Mouse (Mus musculus) heart, adult 2 months (tissue): ENCODE data around the gene Wdr34. TPM values are rescaled to one million over a fixed set of nuclear protein-coding genes. Genes with fewer than 3 reads are reported as not detected.

Source experiments
- DNase-seq, 2 experiments: peaks; one replicate each; pipeline ENCODE4 v3.0.0; 2021
- H3K27ac ChIP-seq: fragments of 200-600 bp; 2 replicates; pipeline ENCODE4 v1.8.1; 2022
- H3K27me3 ChIP-seq: fragments of 200-500 bp; 2 replicates; pipeline ENCODE4 v1.6.1; 2012; ENCODE audit warnings: mild to moderate bottlenecking, low read length, inconsistent platforms, mixed read lengths; ENCODE audit not compliant: control insufficient read depth, insufficient read depth
- H3K36me3 ChIP-seq: fragments of 200-500 bp; 2 replicates; pipeline ENCODE4 v1.6.1; 2012; ENCODE audit warnings: low read length, inconsistent platforms; ENCODE audit not compliant: control insufficient read depth, insufficient read depth
- H3K4me1 ChIP-seq: fragments of 200-500 bp; 2 replicates; pipeline ENCODE4 v1.6.1; 2011; ENCODE audit warnings: low read length; ENCODE audit not compliant: control insufficient read depth, insufficient read depth
- H3K4me3 ChIP-seq: fragments of 200-600 bp; 2 replicates; pipeline ENCODE4 v1.8.1; 2022
- H3K79me2 ChIP-seq: fragments of 200-500 bp; replicated peaks from 2 replicates; pipeline ENCODE4 v1.6.1; 2012; ENCODE audit warnings: mild to moderate bottlenecking, inconsistent platforms, low read length, moderate library complexity, mixed read lengths; ENCODE audit not compliant: control insufficient read depth, insufficient read depth
- H3K9ac ChIP-seq: fragments of 200-500 bp; 2 replicates; pipeline ENCODE4 v1.6.1; 2012; ENCODE audit warnings: low read depth, mild to moderate bottlenecking, control low read depth, inconsistent platforms, low read length, mixed read lengths
- CTCF ChIP-seq: fragments of 200-600 bp; IDR thresholded peaks from 2 replicates; pipeline ENCODE4 v1.8.1; 2022; ENCODE audit warnings: antibody characterized with exemption, mild to moderate bottlenecking, moderate library complexity
- EP300 ChIP-seq: fragments of 200-500 bp; IDR thresholded peaks from 2 replicates; pipeline ENCODE4 v1.6.1; 2011; ENCODE audit warnings: low read depth, low read length, control low read depth; ENCODE audit not compliant: insufficient read depth
- POLR2A ChIP-seq: fragments of 200-500 bp; IDR thresholded peaks from 2 replicates; pipeline ENCODE4 v1.6.1; 2011; ENCODE audit warnings: mild to moderate bottlenecking, low read depth, low read length, control low read depth; ENCODE audit not compliant: insufficient read depth
- WGBS: fragments of 180-500 bp; shearing (Covaris S2); methylation state at CpG from one replicate; pipeline ENCODE4 v1.1.7; 2018; 5-methylcytosine and 5-hydroxymethylcytosine counted together
- intact Hi-C: fragments of 180-260 bp; cut with DNase I; formaldehyde crosslinking; loops from one replicate; pipeline ENCODE4 v1.15.1; 2025
- polyA plus RNA-seq: library from polyadenylated mRNA; depleted of rRNA; stranded (reverse); fragments of >200 nt; gene quantifications from 2 replicates; pipeline ENCODE4 v1.2.3, GENCODE M21; 2012
- total RNA-seq, 2 experiments: library from RNA; stranded (reverse); gene quantifications; 2 replicates each; pipeline ENCODE4 v1.2.3; 2021

The Wdr34 gene
- total and polyA plus RNA-seq, 3 experiments, result 6.4 to 10.3 (median 6.4) TPM

- Histone ChIP-seq H3K9ac (no peak overlapping the region), H3K27me3 (no peaks in the 10 kb centered on the region), H3K4me1 (peaks cover 2% of the 10 kb centered on the region; the same call in 1 of the 2 replicates), H3K79me2 (no peaks in the 10 kb centered on the region), H3K36me3 (no peaks in the 10 kb centered on the region), H3K4me3 (no peak overlapping the region), H3K27ac (no peak overlapping the region)
- intact Hi-C loops, result no loop called here
- TF ChIP-seq CTCF (no peak), EP300 (no peak), POLR2A (no peak)
- WGBS, result 96% methylated on average over 6 of the region's 6 CpGs
- no peak for DNase-seq
Observed at GRCm38 (mm10) chr2:30047127-30047526, 1.6 kb downstream of the Wdr34 start.

- Histone ChIP-seq H3K27me3 (no peaks in the 10 kb centered on the region), H3K27ac (no peak overlapping the region), H3K79me2 (no peaks in the 10 kb centered on the region), H3K9ac (no peak overlapping the region), H3K36me3 (no peaks in the 10 kb centered on the region), H3K4me3 (no peak overlapping the region), H3K4me1 (peaks cover 2% of the 10 kb centered on the region; the same call in 1 of the 2 replicates)
- intact Hi-C loops, result loop anchor here (5.0 kb wide), 1 partner anchor 118 kb away; no protein-coding TSS in a partner anchor
- WGBS, result 91% methylated on average over 5 of the region's 5 CpGs
- no peak for DNase-seq
- TF ChIP-seq EP300 (no peak), CTCF (no peak), POLR2A (no peak)
Observed at GRCm38 (mm10) chr2:30044550-30044949, 4.1 kb downstream of the Wdr34 start.

- WGBS, result 11% methylated on average over 4 of the region's 4 CpGs
- no peak overlapping the region for H3K27ac ChIP-seq
- H3K9ac ChIP-seq, result no peak overlapping the region
- H3K4me3 ChIP-seq, result no peak overlapping the region
- intact Hi-C loops, result loop anchor here (2.0 to 5.0 kb wide), 2 partner anchors 54 to 120 kb away; no protein-coding TSS in a partner anchor
- DNase-seq, result peak; percentile 70 to 84
- no peaks in the 10 kb centered on the region for H3K27me3 ChIP-seq
- no peaks in the 10 kb centered on the region for H3K79me2 ChIP-seq
- peaks cover 2% of the 10 kb centered on the region; the same call in 1 of the 2 replicates for H3K4me1 ChIP-seq
- TF ChIP-seq POLR2A (no peak), EP300 (no peak), CTCF (peak; percentile 82)
- H3K36me3 ChIP-seq, result no peaks in the 10 kb centered on the region
Observed at GRCm38 (mm10) chr2:30042445-30042844, 6.2 kb downstream of the Wdr34 start.

DNA sequence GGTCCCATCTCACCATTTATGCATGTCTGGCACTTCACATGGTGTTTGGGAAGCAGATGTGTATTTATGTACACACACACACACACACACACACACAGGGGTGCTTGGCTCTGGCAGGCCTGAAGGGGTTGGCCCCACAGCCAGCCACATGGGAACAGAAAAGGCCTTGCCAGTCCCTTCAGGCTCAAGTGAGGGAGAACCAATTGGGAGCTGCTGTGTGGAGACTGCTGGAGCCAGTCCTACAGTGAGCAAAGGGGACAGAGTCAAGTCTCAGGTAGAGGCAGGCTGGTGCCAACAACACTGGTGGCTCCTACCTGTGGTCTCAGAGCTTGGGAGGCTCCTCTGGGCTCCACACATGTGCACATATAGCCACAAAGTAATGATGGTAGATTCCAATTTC is 9.0 kb downstream of the Wdr34 start:
- H3K9ac ChIP-seq, result no peak overlapping the region
- peaks cover 2% of the 10 kb centered on the region; the same call in 1 of the 2 replicates for H3K4me1 ChIP-seq
- no peaks in the 10 kb centered on the region for H3K36me3 ChIP-seq
- no peak overlapping the region for H3K27ac ChIP-seq
- no peaks in the 10 kb centered on the region for H3K27me3 ChIP-seq
- intact Hi-C loops, result loop anchor here (5.0 kb wide), 1 partner anchor 123 kb away; no protein-coding TSS in a partner anchor
- TF ChIP-seq POLR2A (no peak), EP300 (no peak), CTCF (no peak)
- H3K79me2 ChIP-seq, result no peaks in the 10 kb centered on the region
- DNase-seq, result no peak
- H3K4me3 ChIP-seq, result no peak overlapping the region

- no peak for TF ChIP-seq CTCF
- TF ChIP-seq EP300, result no peak
- TF ChIP-seq POLR2A, result no peak
- no peak overlapping the region for H3K4me3 ChIP-seq
- H3K9ac ChIP-seq, result no peak overlapping the region
- no peak overlapping the region for H3K27ac ChIP-seq
- DNase-seq, result no peak
- peaks cover 2% of the 10 kb centered on the region; the same call in 1 of the 2 replicates for H3K4me1 ChIP-seq
- H3K79me2 ChIP-seq, result no peaks in the 10 kb centered on the region
- intact Hi-C loops, result no loop called here
- H3K36me3 ChIP-seq, result no peaks in the 10 kb centered on the region
- WGBS, result 93% methylated on average over 10 of the region's 10 CpGs
- H3K27me3 ChIP-seq, result no peaks in the 10 kb centered on the region
Observed at GRCm38 (mm10) chr2:30038370-30038769, 10.3 kb downstream of the Wdr34 start.

- TF ChIP-seq POLR2A (no peak), CTCF (no peak), EP300 (no peak)
- H3K4me1 ChIP-seq, result peaks cover 2% of the 10 kb centered on the region; the same call in 1 of the 2 replicates
- H3K79me2 ChIP-seq, result no peaks in the 10 kb centered on the region
- H3K27me3 ChIP-seq, result no peaks in the 10 kb centered on the region
- DNase-seq, result no peak
- H3K4me3 ChIP-seq, result no peak overlapping the region
- H3K36me3 ChIP-seq, result no peaks in the 10 kb centered on the region
- H3K27ac ChIP-seq, result no peak overlapping the region
- 69% methylated on average over 2 of the region's 2 CpGs for WGBS
- intact Hi-C loops, result no loop called here
- no peak overlapping the region for H3K9ac ChIP-seq
Observed at GRCm38 (mm10) chr2:30037762-30038161, 10.9 kb downstream of the Wdr34 start.
